Mouse (Mus musculus) neutrophil, adult 65 days (primary cell): ENCODE results near the gene Cyp2d22. TPM values are rescaled to one million over a fixed set of nuclear protein-coding genes. Genes with fewer than 3 reads are reported as not detected.

ENCODE experiments used
- total RNA-seq: library from RNA; stranded (reverse); gene quantifications from 2 replicates; pipeline ENCODE4 v1.2.4, GENCODE M21; 2023

The Cyp2d22 gene
- 0.57 and 1.6 TPM in 2 replicates for total RNA-seq

DNA sequence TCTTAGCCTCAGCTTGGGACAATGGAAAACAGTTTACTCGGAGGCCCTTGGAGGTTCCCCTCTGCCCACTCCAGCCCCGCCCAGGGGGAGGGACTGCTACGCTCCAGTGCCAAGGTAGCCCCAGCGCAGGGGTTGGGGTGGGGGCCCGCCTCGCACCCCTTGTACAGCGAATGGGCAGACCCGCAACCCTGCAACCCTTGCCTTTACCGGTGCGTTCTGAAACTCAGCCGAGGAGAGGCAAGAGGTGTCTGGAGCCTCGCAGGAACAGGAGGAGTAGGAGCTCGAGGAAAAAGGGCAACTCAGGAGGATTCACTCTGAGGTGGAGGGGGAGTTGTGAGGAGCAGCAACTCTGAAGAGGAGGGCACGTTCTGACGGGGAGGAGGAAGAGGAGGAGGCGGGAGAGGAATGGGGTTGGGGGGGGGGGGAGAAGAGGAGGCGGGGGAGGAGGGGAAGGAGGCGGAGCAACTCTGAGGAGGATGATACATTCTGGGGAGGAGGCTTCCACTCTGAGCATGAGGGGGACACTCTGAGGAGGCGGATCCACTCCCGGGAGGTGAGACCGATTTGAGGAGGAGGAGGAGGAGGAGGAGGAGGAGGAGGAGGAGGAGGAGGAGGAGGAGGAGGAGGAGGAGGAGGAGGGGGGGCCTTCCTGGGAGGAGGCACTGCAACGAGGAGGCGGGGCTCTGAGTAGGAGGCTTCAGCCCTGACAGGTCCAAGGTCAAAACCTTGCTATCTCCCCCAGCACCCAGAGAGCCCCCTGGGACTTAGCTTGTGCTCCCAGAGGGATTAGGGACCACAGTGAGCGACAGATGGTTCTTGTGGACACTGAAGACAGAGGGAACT, at the start of gene Cyp2d22:
Gene Cyp2d22 (minus strand): TSS at position 390 of the 843 bp plus-strand sequence.

DNA sequence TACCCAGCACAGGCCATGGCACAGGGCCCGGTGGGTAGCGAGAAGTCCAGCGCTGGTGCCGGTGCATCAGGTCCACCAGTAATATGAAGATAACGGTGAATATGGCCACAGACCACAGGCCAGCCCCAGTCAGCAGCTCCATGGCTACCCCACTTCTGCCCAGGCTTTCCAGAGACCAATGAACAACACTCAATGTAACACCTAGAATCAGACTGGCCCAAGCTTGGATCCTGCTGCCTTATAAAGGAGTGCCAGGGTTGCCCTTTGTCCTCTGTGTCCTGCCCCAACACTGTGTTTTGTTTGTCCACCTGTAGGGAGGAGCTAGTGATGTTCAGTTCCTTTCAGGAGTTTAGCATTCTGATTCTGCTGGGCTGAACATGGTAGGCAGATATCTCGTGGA, 26.9 kb upstream of the Cyp2d22 start, which contains the start of gene Cyp2d10:
Gene Cyp2d10 (minus strand): TSS at position 215 of the 400 bp plus-strand sequence.

DNA sequence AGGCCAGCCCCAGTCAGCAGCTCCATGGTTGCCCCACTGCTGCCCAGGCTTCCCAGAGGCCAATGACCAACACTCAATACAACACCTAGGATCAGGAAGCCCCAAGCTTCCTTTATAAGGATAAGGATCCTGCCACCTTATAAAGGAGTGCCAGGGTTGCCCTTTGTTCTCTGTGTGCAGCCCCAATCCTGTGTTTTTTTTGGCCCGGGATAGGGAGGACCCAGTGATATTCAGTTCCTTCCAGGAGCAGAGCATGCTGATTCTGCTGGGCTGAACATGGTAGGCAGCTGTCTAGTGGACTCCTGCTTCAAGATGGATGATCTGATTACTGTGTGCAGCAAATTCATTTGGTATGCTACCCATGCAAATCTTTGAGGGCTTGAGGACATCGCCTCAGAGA, 13.9 kb upstream of the Cyp2d22 start, which contains the start of gene Cyp2d11:
Gene Cyp2d11 (minus strand): TSS at position 101 of the 400 bp plus-strand sequence.

DNA sequence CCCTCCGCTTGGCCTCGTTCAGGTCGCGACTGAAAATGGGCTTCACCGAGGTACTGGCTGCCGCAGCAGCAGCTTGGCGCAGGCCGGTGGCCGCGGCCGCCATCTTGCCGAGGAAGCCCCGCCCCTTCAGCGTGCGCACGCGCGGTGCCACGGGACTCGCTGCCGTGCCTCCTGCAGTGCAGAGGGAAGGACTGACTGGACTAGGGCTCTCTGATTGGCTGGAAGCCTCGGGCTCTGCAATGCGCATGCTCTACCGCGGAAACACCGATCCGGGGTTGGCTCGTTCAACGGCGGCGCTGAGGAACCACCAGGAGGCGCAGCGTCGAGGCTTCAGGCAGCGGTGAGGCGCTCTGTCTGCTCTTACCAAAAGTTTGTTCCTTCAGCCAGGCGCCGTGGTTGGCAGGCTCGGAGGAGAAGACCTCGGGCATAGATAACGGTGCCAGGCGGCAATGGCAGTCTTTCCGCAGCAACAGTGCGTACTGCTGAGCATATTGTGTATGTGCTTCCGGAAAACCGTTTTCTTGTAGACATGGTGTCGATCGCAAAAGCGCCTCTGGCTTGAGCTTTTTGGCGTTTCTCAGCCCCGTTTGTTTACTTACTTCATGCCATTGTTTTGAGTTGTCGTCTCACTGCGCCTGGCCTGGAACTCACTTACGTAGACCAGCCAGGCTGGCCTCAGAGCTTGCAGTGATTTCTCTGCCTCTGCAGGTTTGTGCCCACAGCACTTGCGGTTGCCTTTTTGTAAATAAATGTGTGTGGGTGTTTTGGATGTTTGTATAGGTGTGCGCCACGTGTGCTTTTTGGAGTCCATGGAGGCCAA, 25.7 kb downstream of the Cyp2d22 start, which contains the start of gene Ndufa6:
Gene Ndufa6 (minus strand): TSS at position 197 of the 820 bp plus-strand sequence.

DNA sequence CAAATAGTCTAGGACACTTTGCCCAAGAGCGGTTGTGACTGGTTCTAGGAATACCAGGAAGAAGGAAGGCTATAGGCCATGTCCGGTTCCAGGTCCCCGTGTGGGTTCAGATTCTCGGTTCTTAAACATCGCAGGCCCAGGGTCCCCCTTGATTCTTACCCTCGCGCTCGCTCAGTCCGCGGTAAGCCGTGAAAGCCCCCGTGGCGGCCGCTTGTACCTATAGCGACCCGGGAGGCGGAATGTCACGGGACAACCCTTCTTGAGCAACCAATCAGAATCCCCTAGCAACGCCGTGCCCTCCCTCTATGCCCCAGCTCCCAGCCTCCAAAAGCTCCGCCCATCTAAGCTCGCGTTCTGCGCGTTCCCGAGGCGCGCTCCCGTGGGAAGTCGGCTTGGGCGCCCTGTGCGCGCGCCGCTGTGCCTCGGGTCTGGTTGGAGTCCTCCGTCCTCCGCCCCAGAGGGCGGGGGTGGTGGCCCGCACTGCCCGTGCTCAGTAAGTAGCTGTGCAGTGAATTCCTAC, 41.4 kb downstream of the Cyp2d22 start, which contains the start of the genes Naga, Pheta2 and Smdt1:
Gene Naga (minus strand): TSS at position 333 of the 520 bp plus-strand sequence.
Gene Pheta2 (plus strand): TSS at position 350 of the 520 bp plus-strand sequence.
Gene Smdt1 (plus strand): TSS at position 367 of the 520 bp plus-strand sequence.

Other genes starting within 250 kb of the Cyp2d22 start
- gene Srebf2, start 233.1 kb downstream of the Cyp2d22 start, total RNA-seq: 71.2 and 99.3 TPM in 2 replicates
- not detected in 2 replicates for gene Shisa8, start 167.4 kb downstream of the Cyp2d22 start, total RNA-seq
- gene Tnfrsf13c, start 155.9 kb downstream of the Cyp2d22 start, total RNA-seq: 0.63 and 1.0 TPM in 2 replicates
- gene Cenpm, start 135.5 kb downstream of the Cyp2d22 start, total RNA-seq: 10.1 and 10.9 TPM in 2 replicates
- not detected in 2 replicates for gene 1500009C09Rik, start 127.9 kb downstream of the Cyp2d22 start, total RNA-seq
- gene Sept3, start 105.4 kb downstream of the Cyp2d22 start, total RNA-seq: not detected in 2 replicates
- not detected in 2 replicates for gene Wbp2nl, start 81.3 kb downstream of the Cyp2d22 start, total RNA-seq
- gene Naga, start 41.3 kb downstream of the Cyp2d22 start, total RNA-seq: 81.3 and 94.9 TPM in 2 replicates
- 0.47 and 0.79 TPM in 2 replicates for gene Pheta2, start 41.3 kb downstream of the Cyp2d22 start, total RNA-seq
- 69.9 and 76.6 TPM in 2 replicates for gene Smdt1, start 41.3 kb downstream of the Cyp2d22 start, total RNA-seq
- gene Ndufa6, start 25.9 kb downstream of the Cyp2d22 start, total RNA-seq: 69.4 and 71.0 TPM in 2 replicates
- not detected in 2 replicates for gene Cyp2d11, start 13.8 kb upstream of the Cyp2d22 start, total RNA-seq
- gene Cyp2d10, start 26.9 kb upstream of the Cyp2d22 start, total RNA-seq: not detected in 2 replicates
- not detected in 2 replicates for gene Cyp2d9, start 53.2 kb upstream of the Cyp2d22 start, total RNA-seq
- not detected in 2 replicates for gene Cyp2d12, start 174.8 kb upstream of the Cyp2d22 start, total RNA-seq
- not detected in 2 replicates for gene Cyp2d34, start 240.7 kb upstream of the Cyp2d22 start, total RNA-seq